Mouse (Mus musculus) bone marrow, adult 2 months (tissue): Measurements from ENCODE around the gene Mmel1.

Experiments
- CTCF ChIP-seq: fragments of 200-500 bp; IDR thresholded peaks from 2 replicates; pipeline ENCODE4 v1.5.1; 2011; ENCODE audit warnings: low read length, control low read depth; ENCODE audit not compliant: control insufficient read depth, insufficient read depth
- POLR2A ChIP-seq: fragments of 200-500 bp; IDR thresholded peaks from 2 replicates; pipeline ENCODE4 v1.6.1; 2011; ENCODE audit warnings: low read depth, mild to moderate bottlenecking, control low read depth, low read length, borderline replicate concordance; ENCODE audit not compliant: control insufficient read depth

- no peak for TF ChIP-seq POLR2A
- TF ChIP-seq CTCF, result no peak
Measured at GRCm38 (mm10) chr4:154867257-154867656, 2.1 kb upstream of the Mmel1 start.
